Mouse (Mus musculus) midbrain, embryonic 14.5 days (tissue): ENCODE measurements around the gene Hcls1. TPM values are rescaled to one million over a fixed set of nuclear protein-coding genes. Genes with fewer than 3 reads are reported as not detected.

ENCODE experiments used
- ATAC-seq: fragments of 200-750 bp; cut with Nextera tagmentation; 2 replicates; pipeline ENCODE4 v1.8.0; 2017; ENCODE audit warnings: moderate number of reproducible peaks, moderate library complexity; ENCODE audit not compliant: low FRiP score, low TSS enrichment
- DNase-seq: peaks from one replicate; pipeline ENCODE4 v3.0.0-alpha.2; 2015
- H3K27ac ChIP-seq: fragments of 300-500 bp; sonication (generic); replicated peaks from 2 replicates; pipeline ENCODE4 v1.5.1; 2014; ENCODE audit warnings: mild to moderate bottlenecking, low read depth, low read length, moderate library complexity
- H3K27me3 ChIP-seq: fragments of 300-500 bp; sonication (generic); 2 replicates; pipeline ENCODE4 v1.6.1; 2014; ENCODE audit warnings: low read length, control low read depth, mixed read lengths; ENCODE audit not compliant: control insufficient read depth, insufficient read depth
- H3K36me3 ChIP-seq: fragments of 300-500 bp; sonication (generic); 2 replicates; pipeline ENCODE4 v1.6.1; 2014; ENCODE audit warnings: low read length, control low read depth; ENCODE audit not compliant: control insufficient read depth, insufficient read depth
- H3K4me1 ChIP-seq: fragments of 300-500 bp; sonication (generic); 2 replicates; pipeline ENCODE4 v1.6.1; 2014; ENCODE audit warnings: mild to moderate bottlenecking, antibody characterized with exemption, low read length, control low read depth; ENCODE audit not compliant: control insufficient read depth, insufficient read depth
- H3K4me2 ChIP-seq: fragments of 300-500 bp; sonication (generic); 2 replicates; pipeline ENCODE4 v1.6.1; 2014; ENCODE audit warnings: mild to moderate bottlenecking, low read length, moderate library complexity
- H3K4me3 ChIP-seq: fragments of 300-500 bp; sonication (generic); replicated peaks from 2 replicates; pipeline ENCODE4 v1.5.1; 2014; ENCODE audit warnings: low read depth, low read length
- H3K9ac ChIP-seq: fragments of 300-500 bp; sonication (generic); replicated peaks from 2 replicates; pipeline ENCODE4 v1.6.1; 2014; ENCODE audit warnings: mild to moderate bottlenecking, low read length, moderate library complexity
- H3K9me3 ChIP-seq: fragments of 300-500 bp; sonication (generic); 2 replicates; pipeline ENCODE4 v1.6.1; 2016; ENCODE audit warnings: low read length, control low read depth, mixed read lengths; ENCODE audit not compliant: control insufficient read depth
- WGBS: fragments of 180-500 bp; shearing (Covaris S2); extraction: QIAGEN DNeasy Blood & Tissue Kit; methylation state at CpG from one replicate; pipeline ENCODE4 v1.1.7; 2014; 5-methylcytosine and 5-hydroxymethylcytosine counted together
- polyA plus RNA-seq: library from polyadenylated mRNA; unstranded; fragments of >200 nt; fragmentation: Nextera tagmentation; extraction: Ambion mirVana; gene quantifications from 2 replicates; pipeline ENCODE4 v1.2.1, GENCODE M21; 2014

Hcls1 gene
- polyA plus RNA-seq, 1 experiment from 2014 or later = 1.3 TPM

DNA sequence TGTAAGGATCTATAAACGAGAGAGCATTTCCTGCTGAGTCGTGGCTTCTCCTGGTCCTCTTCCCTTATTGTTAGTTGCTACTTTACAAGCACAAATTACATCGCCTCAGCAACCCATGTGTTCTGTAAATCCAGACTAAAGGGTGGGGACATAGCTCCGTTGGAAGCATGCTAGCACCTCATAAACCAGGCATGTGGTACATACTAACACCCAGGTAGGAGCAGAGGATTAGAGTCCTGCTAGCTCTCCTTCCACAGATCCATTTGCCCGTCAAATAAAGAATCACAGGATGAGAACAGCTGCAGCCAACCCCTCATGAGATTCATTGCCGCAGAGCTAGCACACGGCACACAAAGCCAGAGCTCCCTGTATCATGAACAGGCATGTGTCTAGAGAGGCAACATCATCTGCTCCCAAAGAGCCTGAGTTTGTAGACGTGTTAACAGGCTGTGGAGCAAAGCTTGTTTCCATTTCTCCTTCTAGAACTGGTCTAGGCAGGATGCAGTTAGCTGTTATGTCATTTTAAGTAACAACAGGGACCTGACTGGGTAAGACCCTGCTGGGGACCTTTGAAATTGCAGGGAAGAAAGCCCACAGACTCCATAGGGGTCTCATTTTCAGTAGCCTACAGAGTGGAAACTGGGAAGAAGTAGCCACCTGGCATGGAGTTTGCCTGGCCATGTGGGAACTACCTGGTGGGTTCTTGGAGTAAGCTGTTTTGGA lies 15.0 kb downstream of the Hcls1 start:
- DNase-seq = no peak
- H3K9me3 ChIP-seq = no peaks in the 10 kb centered on the region
- no peak overlapping the region for H3K4me2 ChIP-seq
- peaks cover 3% of the 10 kb centered on the region; the same call in 1 of the 2 replicates for H3K4me1 ChIP-seq
- WGBS = 67% methylated on average over 8 of the region's 8 CpGs
- no peaks in the 10 kb centered on the region for H3K36me3 ChIP-seq
- no peaks in the 10 kb centered on the region for H3K27me3 ChIP-seq
- H3K27ac ChIP-seq = no peak overlapping the region
- no peak overlapping the region for H3K4me3 ChIP-seq
- no peak for ATAC-seq
- H3K9ac ChIP-seq = no peak overlapping the region

- H3K9ac ChIP-seq = no peak overlapping the region
- H3K27me3 ChIP-seq = no peaks in the 10 kb centered on the region
- ATAC-seq = no peak
- H3K4me3 ChIP-seq = no peak overlapping the region
- WGBS = 7% methylated on average over 4 of the region's 4 CpGs
- H3K27ac ChIP-seq = no peak overlapping the region
- H3K4me2 ChIP-seq = no peak overlapping the region
- no peak for DNase-seq
- H3K9me3 ChIP-seq = no peaks in the 10 kb centered on the region
- H3K4me1 ChIP-seq = no peaks in the 10 kb centered on the region
- no peaks in the 10 kb centered on the region for H3K36me3 ChIP-seq
Measured at GRCm38 (mm10) chr16:36951029-36951428, 16.2 kb downstream of the Hcls1 start.

DNA sequence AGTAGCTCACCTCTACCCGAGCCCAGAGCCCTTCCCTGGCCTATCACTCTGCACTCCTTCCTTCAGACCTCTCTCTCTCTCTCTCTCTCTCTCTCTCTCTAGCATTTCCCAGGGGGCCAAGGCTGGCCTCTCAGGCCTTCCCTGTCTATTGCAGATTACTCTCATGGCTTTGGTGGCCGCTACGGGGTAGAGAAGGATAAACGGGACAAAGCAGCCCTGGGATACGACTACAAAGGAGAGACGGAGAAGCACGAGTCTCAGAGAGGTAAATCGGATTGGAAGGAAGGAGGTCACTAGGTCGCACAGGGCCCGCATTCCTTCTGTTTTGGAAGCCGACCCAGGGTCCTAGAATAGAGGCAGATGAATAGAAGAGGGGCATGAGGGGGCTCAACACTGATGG lies 20.3 kb downstream of the Hcls1 start:
- no peak overlapping the region for H3K4me2 ChIP-seq
- no peaks in the 10 kb centered on the region for H3K27me3 ChIP-seq
- no peaks in the 10 kb centered on the region for H3K9me3 ChIP-seq
- H3K27ac ChIP-seq = no peak overlapping the region
- no peaks in the 10 kb centered on the region for H3K4me1 ChIP-seq
- H3K9ac ChIP-seq = no peak overlapping the region
- no peak overlapping the region for H3K4me3 ChIP-seq
- no peak for ATAC-seq
- WGBS = 11% methylated on average over 11 of the region's 11 CpGs
- DNase-seq = no peak
- no peaks in the 10 kb centered on the region for H3K36me3 ChIP-seq

DNA sequence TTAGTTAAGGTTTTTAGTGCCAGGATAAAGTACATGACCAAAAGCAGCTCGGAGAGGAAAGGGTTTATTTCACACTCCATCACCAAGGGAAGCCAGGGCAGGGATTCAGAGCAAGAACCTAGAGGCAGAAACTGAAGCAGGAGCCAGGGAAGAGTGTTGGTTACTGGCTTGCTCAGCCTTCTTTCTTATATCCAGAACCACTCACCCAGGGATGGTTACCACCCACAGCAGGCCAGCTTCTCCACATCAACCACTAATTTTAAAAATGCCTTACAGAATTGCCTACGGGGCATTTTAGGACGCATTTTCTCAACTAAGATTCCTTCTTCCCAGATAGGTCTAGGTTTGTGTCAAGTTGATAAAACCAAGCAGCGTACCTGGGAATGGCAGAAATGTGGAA lies 28.6 kb downstream of the Hcls1 start:
- H3K27ac ChIP-seq = no peak overlapping the region
- WGBS = 88% methylated on average over 4 of the region's 4 CpGs
- H3K4me3 ChIP-seq = no peak overlapping the region
- no peak overlapping the region for H3K4me2 ChIP-seq
- H3K36me3 ChIP-seq = no peaks in the 10 kb centered on the region
- H3K4me1 ChIP-seq = no peaks in the 10 kb centered on the region
- no peaks in the 10 kb centered on the region for H3K9me3 ChIP-seq
- no peak overlapping the region for H3K9ac ChIP-seq
- DNase-seq = no peak
- no peak for ATAC-seq
- H3K27me3 ChIP-seq = no peaks in the 10 kb centered on the region

DNA sequence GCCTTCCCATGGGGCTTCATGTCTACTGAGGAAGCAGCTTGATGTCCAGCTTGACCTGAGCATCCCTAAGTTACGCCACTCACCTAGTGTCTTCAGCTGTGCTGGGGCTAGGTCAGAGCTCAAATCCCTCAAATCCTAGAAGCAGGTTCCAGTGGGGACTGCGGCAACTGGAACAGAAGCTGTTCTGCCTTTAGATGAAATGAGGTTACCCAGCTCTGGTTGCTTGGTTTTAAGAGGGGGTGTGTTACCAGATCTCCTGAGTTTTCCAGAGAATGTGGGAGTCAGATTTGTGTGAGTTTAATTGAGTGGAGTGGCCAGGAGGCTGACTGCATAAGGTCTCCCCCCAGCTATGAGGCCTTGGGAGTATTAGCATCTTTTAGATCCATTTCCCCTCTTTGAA lies 44.3 kb downstream of the Hcls1 start:
- Histone ChIP-seq H3K36me3 (no peaks in the 10 kb centered on the region), H3K9ac (no peak overlapping the region), H3K4me2 (no peak overlapping the region), H3K27ac (no peak overlapping the region), H3K4me3 (no peak overlapping the region), H3K4me1 (no peaks in the 10 kb centered on the region), H3K9me3 (no peaks in the 10 kb centered on the region), H3K27me3 (no peaks in the 10 kb centered on the region)
- 93% methylated on average over 2 of the region's 2 CpGs for WGBS
- ATAC-seq = no peak
- no peak for DNase-seq

DNA sequence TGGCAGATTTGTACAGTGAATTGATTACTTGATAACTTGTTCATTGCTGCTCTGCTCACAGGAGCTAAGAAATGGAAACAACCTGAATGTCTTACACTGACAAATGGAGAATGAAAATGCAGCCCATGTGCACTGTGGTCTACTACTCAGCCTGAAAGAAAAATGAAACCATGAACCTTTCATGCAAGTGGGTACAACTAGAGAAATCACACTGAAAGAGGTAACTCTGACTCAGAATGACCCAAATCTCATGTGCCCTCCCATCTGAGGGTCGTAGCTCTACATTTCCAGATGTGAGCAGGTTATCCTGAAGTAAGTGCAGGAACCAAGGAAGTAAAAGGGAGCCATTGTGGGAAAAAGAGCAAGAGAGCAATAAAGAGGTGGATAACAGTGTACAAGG lies 49.0 kb downstream of the Hcls1 start:
- H3K4me3 ChIP-seq = no peak overlapping the region
- DNase-seq (no peak), ATAC-seq (no peak)

GRCm38 (mm10) chr16:36985636-36986042 lies 50.9 kb downstream of the Hcls1 start:
- Histone ChIP-seq H3K9me3 (no peaks in the 10 kb centered on the region), H3K27me3 (no peaks in the 10 kb centered on the region), H3K9ac (no peak overlapping the region), H3K4me2 (no peak overlapping the region), H3K4me3 (no peak overlapping the region), H3K4me1 (no peaks in the 10 kb centered on the region), H3K27ac (no peak overlapping the region), H3K36me3 (no peaks in the 10 kb centered on the region)
- 65% methylated on average over 5 of the region's 5 CpGs for WGBS
- no peak for DNase-seq
- no peak for ATAC-seq

More for the DNA sequence above, 49.0 kb downstream of the Hcls1 start:
- no peak overlapping the region for H3K27ac ChIP-seq
- no peaks in the 10 kb centered on the region for H3K4me1 ChIP-seq
- no peaks in the 10 kb centered on the region for H3K27me3 ChIP-seq
- H3K9ac ChIP-seq = no peak overlapping the region
- no peaks in the 10 kb centered on the region for H3K9me3 ChIP-seq
- 81% methylated on average over 1 of the region's 1 CpGs for WGBS
- H3K36me3 ChIP-seq = no peaks in the 10 kb centered on the region
- no peak overlapping the region for H3K4me2 ChIP-seq

DNA sequence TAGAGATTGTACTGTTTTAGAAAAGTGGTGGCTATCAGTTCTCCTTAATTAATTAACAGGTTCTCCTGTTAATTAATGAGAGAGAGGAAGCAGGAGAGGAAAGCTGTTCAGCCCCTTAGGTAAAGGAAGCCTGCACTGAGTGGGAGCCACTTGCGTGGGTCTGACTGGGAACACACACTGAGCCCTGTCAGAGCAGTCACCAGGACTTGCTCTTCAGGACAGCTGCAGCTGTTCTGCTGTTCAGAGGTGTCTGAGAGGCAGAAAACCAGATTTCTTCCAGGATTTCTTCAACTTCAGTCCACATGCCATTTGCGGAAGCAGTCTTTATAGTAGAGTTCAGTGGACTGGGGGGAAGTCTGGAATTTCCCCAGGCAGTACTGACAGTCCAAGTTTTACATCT lies 52.6 kb downstream of the Hcls1 start:
- no peak for DNase-seq
- Histone ChIP-seq H3K36me3 (no peaks in the 10 kb centered on the region), H3K27ac (no peak overlapping the region), H3K4me3 (no peak overlapping the region), H3K4me2 (no peak overlapping the region), H3K4me1 (no peaks in the 10 kb centered on the region), H3K9ac (no peak overlapping the region), H3K9me3 (no peaks in the 10 kb centered on the region), H3K27me3 (no peaks in the 10 kb centered on the region)
- 68% methylated on average over 2 of the region's 2 CpGs for WGBS
- no peak for ATAC-seq

GRCm38 (mm10) chr16:36988066-36988465 lies 53.3 kb downstream of the Hcls1 start:
- no peak overlapping the region for H3K9ac ChIP-seq
- no peak overlapping the region for H3K27ac ChIP-seq
- no peak for ATAC-seq
- H3K36me3 ChIP-seq = no peaks in the 10 kb centered on the region
- no peaks in the 10 kb centered on the region for H3K27me3 ChIP-seq
- H3K4me3 ChIP-seq = no peak overlapping the region
- H3K9me3 ChIP-seq = no peaks in the 10 kb centered on the region
- H3K4me1 ChIP-seq = no peaks in the 10 kb centered on the region
- no peak for DNase-seq
- H3K4me2 ChIP-seq = no peak overlapping the region
